8 mouse cellular contexts compared by ENCODE assay signal in the genomic region with DNA sequence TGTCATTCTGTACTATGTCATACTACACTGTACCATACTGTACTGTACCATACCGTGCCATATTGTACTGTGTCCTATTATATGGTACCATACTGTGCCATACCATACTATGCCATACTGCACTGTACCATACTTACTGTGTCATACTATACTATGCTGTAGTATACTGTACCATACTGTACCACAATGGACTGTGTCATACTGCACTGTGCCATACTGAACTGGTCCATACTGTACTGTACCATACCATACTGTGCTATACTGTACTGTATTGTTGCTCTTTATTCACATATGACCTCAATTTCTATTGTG.
DNase-seq lines count a peak whose midpoint lies in the region; ATAC-seq lines count a peak whose summit lies in the region.
"Not testable (repeated sequence)": the region's sequence is repeated elsewhere in the genome, so short reads cannot be mapped to it uniquely, and the experiment has no call there.

No protein-coding gene starts in this region.

- not testable (repeated sequence) for H3K4me2 ChIP-seq in embryonic facial prominence, embryonic 13.5 days; forebrain, embryonic 13.5 days; hindbrain, embryonic 13.5 days; kidney, embryonic 14.5 days (replicated peaks; ENCODE audit: low read depth, low read length); liver, embryonic 11.5 days; midbrain, embryonic 15.5 days; neural tube, embryonic 13.5 days

- not testable (repeated sequence) for DNase-seq in liver, embryonic 11.5 days (ENCODE audit: low spot score)

- not testable (repeated sequence) for H3K27ac ChIP-seq in embryonic facial prominence, embryonic 13.5 days; forebrain, embryonic 13.5 days; hindbrain, embryonic 13.5 days; kidney, embryonic 14.5 days (ENCODE audit: low read depth, low read length); liver, embryonic 11.5 days (ENCODE audit: low read depth, low read length); midbrain, embryonic 15.5 days; neural tube, embryonic 13.5 days (replicated peaks)

- not testable (repeated sequence) for H3K4me3 ChIP-seq in embryonic facial prominence, embryonic 13.5 days; forebrain, embryonic 13.5 days; hindbrain, embryonic 13.5 days; kidney, embryonic 14.5 days (ENCODE audit: low read length); liver, embryonic 11.5 days (ENCODE audit: low read depth, low read length); midbrain, embryonic 15.5 days; neural tube, embryonic 13.5 days

- H3K36me3 ChIP-seq in embryonic facial prominence, embryonic 13.5 days; forebrain, embryonic 13.5 days (ENCODE audit: poor library complexity, severe bottlenecking); hindbrain, embryonic 13.5 days; kidney, embryonic 14.5 days (ENCODE audit: control insufficient read depth, insufficient read depth, low read length); liver, embryonic 11.5 days (ENCODE audit: control insufficient read depth, insufficient read depth, low read length); midbrain, embryonic 15.5 days (replicated peaks); neural tube, embryonic 13.5 days: not testable (repeated sequence)

- 94% methylated on average over 1 of the region's 1 CpGs for WGBS in embryonic facial prominence, embryonic 13.5 days
- 97% methylated on average over 1 of the region's 1 CpGs for WGBS in forebrain, embryonic 13.5 days
- 93% methylated on average over 1 of the region's 1 CpGs for WGBS in hindbrain, embryonic 13.5 days
- 100% methylated on average over 1 of the region's 1 CpGs for WGBS in kidney, embryonic 14.5 days
- 79% methylated on average over 1 of the region's 1 CpGs for WGBS in liver, embryonic 11.5 days
- 100% methylated on average over 1 of the region's 1 CpGs for WGBS in midbrain, embryonic 15.5 days
- WGBS in neural tube, embryonic 13.5 days, result 95% methylated on average over 1 of the region's 1 CpGs

- H3K9me3 ChIP-seq in embryonic facial prominence, embryonic 13.5 days; forebrain, embryonic 13.5 days (replicated peaks); hindbrain, embryonic 13.5 days; kidney, embryonic 14.5 days (ENCODE audit: control insufficient read depth, low read length); liver, embryonic 11.5 days (ENCODE audit: control insufficient read depth, low read length); midbrain, embryonic 15.5 days; neural tube, embryonic 13.5 days: not testable (repeated sequence)

- peak; percentile 52; the same call in 1 of the 2 replicates for ATAC-seq in embryonic facial prominence, embryonic 13.5 days (ENCODE audit: insufficient number of reproducible peaks, insufficient read depth, low FRiP score, low TSS enrichment, low read depth)
- ATAC-seq in forebrain, embryonic 13.5 days, result 0 out of 2 replicates have a peak, but pooled peaks have one; percentile 38
- peak; percentile 46; the same call in 1 of the 2 replicates for ATAC-seq in hindbrain, embryonic 13.5 days (ENCODE audit: low FRiP score)
- ATAC-seq in kidney, embryonic 14.5 days (ENCODE audit: low FRiP score, low TSS enrichment), result 0 out of 2 replicates have a peak, but pooled peaks have one; percentile 16
- peak; percentile 45 for ATAC-seq in liver, embryonic 11.5 days (replicated peaks; ENCODE audit: low FRiP score)
- ATAC-seq in megakaryocyte, adult 5-6 weeks (ENCODE audit: poor library complexity, severe bottlenecking), result peak; percentile 21; the same call in 1 of the 2 replicates
- ATAC-seq in midbrain, embryonic 15.5 days (replicated peaks), result peak; percentile 39; the same call in 1 of the 2 replicates
- ATAC-seq in neural tube, embryonic 13.5 days (ENCODE audit: low read depth), result 0 out of 2 replicates have a peak, but pooled peaks have one; percentile 23

- not testable (repeated sequence) for H3K27me3 ChIP-seq in embryonic facial prominence, embryonic 13.5 days; forebrain, embryonic 13.5 days; hindbrain, embryonic 13.5 days; kidney, embryonic 14.5 days (ENCODE audit: control insufficient read depth, insufficient read depth, low read length); liver, embryonic 11.5 days (replicated peaks; ENCODE audit: control insufficient read depth, insufficient read depth, low read length); midbrain, embryonic 15.5 days (replicated peaks); neural tube, embryonic 13.5 days

- not testable (repeated sequence) for H3K4me1 ChIP-seq in embryonic facial prominence, embryonic 13.5 days; forebrain, embryonic 13.5 days; hindbrain, embryonic 13.5 days (replicated peaks); kidney, embryonic 14.5 days (ENCODE audit: control insufficient read depth, insufficient read depth, low read length); liver, embryonic 11.5 days (replicated peaks; ENCODE audit: control insufficient read depth, insufficient read depth, low read length); midbrain, embryonic 15.5 days; neural tube, embryonic 13.5 days (replicated peaks)

- not testable (repeated sequence) for H3K9ac ChIP-seq in embryonic facial prominence, embryonic 13.5 days; forebrain, embryonic 13.5 days; hindbrain, embryonic 13.5 days; kidney, embryonic 14.5 days (ENCODE audit: low read depth, low read length); liver, embryonic 11.5 days (ENCODE audit: low read depth, low read length); midbrain, embryonic 15.5 days; neural tube, embryonic 13.5 days
